Mouse (Mus musculus) urinary bladder, postnatal 10 days (tissue): Measurements from ENCODE around the gene Slc25a19.
A peak's percentile ranks its signal among the peaks of the same experiment; 100 is the strongest.

Experiments used
- DNase-seq: peaks from one replicate; pipeline ENCODE4 v3.0.0; 2022; ENCODE audit warnings: low spot score

Slc25a19 gene

DNA sequence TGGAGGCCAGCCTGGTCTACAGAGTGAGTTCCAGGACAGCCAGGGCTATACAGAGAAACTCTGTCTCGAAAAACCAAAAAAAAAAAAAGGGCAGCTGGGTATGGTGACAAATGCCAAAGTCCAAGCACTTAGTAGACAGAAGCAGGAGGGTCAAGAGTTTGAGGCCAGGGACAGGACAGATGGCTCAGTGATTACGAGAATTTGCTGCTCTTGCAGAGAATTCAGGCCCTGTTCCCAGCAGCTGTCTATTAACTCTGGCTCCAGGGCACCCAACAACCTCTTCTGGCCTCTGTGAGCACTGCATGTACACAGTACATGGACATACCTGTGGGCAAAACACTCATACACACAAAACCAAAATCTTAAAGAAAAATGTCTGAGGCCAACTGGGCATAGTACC, 10.1 kb downstream of the Slc25a19 start:
- DNase-seq, result no peak

DNA sequence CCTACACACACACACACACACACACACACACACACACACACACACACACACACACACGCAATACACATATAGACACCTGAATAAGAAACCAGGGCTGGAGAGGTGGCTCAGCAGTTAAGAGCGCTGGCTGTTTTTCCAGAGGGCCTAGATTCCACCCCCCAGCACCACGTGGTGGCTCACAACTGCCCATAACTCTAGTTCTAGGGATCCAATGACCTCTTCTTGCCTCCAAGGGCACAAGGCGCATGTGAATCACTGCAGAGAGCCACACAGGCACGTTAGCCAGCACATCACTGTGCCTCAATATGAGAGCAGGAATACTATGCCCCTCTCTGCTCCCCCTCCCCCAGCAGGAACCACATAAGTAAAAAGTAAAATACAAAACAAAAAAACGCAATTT, 11.2 kb downstream of the Slc25a19 start:
- DNase-seq, result no peak

DNA sequence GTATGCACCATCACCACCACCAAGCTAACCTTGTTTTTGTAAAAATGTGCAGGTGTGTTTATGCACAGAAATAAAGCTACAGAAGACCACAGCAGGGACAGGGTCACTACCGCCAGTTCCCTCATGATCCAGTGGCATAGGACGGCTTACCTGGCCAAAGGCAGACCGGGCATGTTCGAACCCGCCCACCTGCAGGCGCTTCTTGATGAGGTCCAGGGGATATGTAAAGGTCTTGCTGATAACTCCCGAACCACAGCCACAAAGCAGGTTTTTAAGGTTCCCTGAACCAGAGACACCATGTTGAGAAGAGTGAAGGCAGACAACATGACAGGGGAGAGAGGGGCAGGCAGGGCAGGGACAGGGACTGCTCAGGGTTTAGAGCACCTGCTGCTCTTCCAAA, 11.7 kb downstream of the Slc25a19 start:
- no peak for DNase-seq

DNA sequence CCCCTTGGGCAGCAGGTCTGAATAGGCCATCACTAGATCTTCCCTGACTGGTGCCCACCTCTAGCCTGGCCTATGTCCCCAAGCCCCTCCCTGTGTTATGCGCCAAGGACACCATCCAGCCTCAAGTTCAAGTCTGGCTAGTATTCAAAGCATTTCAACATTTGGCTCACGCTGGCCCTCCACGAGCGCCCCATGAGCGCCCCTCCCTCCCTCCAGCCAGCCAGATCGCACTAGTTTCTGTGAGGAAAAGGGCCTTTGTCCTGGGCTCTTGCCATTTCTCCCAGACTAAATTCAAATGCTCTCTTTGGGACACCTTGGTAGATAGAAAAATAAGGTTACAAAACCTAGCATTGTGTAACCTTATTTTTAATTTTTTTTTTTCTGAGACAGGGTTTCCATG, 12.2 kb downstream of the Slc25a19 start:
- DNase-seq, result no peak

DNA sequence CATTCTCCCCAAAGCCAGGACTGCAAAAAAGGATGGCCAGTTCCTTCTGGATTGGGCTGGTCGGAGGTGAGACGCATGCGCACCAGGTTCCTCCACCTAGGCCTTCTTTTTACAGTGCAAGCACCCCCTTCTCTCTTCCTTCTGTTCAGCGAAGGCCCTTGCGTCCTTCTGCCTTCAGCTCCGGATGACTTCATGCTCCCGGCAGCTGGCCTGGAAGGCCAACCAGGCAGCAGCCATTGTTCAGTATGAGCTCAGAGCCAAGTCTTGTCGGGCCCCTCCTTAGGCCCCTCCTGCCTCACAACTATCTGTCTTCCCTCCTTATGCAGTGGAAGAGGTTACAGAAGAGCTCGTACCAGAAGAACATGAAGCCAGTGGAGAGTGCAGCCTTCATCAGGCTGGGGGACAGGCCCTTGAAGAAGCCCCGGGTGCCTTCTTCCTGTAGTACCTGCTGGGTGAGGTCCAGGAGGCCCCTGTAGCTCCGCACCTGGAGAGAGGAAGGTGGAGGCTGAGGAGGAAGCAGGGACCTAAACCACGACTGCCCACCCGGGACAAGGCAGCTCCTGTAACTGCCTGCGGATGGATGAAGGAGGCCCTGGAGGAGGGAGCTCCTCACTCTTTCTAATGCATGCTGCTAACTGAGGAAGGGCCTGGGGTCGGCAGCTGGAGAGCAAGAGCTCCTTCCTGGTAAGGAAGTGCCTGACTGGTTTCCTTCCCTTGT, 12.8 kb downstream of the Slc25a19 start:
- DNase-seq, result no peak

DNA sequence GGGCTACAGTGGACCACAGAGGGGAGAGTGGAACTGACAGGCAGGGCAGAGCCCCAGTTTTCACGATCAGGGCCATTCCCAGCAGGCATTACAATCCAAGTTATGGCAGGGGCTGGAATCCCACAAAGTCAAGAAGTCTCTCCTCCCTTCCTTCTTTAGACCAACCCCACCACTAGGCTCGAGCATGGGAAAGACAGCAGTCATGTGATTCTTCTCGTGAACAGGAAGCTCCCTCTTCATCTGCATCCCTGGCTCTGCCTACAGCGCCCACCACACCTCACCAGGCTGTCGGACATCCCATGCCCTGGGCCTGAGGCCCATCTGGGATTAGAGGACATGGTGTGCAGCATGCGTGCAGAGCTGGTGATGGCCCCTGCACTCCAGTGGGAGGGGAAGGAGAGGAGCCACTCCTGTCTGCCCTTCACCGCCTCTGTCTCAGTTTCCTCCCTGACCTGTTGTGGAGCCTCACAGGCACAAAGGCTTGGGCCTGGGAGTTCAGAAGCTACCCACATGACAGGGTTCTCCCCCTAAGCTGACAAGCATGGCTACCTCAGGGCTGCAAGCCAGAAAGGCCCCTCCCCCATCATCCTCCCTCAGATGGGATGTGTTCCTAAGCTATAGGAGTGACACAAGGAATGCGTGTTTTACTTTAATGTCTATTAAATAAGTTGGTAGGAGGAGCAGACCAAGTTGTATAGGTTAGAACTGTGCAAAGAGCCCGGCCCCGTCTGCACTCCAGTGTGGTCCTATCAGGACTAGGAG, 13.6 kb downstream of the Slc25a19 start:
- DNase-seq, result no peak

DNA sequence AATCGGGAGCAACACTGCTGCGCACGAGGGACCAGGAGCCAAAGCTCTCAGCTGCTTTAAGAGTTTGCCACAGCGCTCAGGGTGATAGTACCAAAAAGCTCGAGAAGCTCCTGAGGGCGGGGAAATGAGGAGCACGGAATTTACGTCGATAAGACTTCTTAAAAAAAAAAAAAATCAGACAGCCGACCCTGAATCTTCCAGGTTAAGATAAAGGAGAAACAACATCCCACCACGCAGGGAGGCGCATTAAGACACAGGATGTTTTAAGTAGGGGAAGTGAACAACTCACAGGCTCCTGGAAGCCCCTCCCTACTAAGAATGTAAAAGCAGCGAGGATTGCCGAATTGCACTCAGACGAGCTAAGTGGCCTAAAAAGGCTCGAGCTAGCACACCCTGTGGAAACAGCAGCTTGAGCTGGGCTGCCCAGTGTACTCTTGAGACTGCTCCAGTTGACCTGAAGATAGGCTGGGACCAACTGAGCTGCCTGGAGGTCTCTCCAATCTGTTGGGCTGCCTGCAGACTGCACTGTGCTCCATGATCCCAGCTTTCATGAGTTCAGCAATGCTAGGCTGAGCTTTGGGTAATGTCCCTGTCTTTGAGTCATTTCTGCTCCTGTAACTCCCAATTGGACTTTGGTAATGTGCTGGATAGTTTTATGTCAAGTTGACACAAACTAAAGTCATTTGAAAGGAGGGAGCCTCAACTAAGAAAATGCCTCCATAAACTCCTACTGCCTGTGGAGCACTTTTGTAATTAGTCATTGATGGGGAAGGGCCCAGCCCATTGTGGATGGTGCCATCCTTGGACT, 14.8 kb downstream of the Slc25a19 start:
- DNase-seq, result no peak

DNA sequence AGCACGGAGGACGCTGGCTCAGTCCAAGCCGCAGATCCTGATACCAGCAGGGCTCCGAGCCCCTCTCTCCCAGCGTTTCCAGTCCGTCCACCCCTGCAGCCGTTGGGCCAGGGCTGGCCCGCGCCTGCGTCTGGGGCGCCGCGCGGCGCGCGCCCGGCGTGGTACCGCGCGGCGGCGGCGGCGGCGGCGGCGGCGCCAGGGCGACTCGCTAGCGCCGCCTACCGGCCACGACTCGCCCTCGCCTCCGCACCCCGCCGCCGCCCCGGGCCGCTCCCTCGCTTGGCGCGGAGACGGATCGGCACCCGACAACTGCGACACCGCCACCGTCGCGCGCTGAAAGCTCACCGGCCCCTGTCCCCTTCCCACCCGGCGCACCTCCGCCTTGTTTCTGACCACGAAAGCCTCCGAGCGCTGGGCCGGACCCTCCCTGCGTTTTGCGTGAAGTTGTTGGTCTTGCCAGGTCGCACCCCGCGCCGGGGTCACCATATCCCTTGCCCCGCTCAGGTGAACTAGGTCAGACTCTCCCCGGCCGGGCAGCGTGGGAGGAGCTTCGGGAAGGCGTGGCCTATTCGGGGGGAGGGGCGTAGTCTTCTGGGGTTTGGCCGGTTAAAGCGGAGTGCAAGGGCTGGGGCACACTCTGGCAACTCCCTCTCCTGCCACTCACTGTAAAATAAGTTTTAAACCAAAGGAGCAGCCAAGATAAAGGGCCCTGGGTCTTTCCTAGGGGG, 15.5 kb downstream of the Slc25a19 start, which contains the start of gene Mif4gd:
Gene Mif4gd, minus strand, starts transcription at position 560 of the 728 bp plus-strand sequence.
- DNase-seq, result peak; percentile 78

DNA sequence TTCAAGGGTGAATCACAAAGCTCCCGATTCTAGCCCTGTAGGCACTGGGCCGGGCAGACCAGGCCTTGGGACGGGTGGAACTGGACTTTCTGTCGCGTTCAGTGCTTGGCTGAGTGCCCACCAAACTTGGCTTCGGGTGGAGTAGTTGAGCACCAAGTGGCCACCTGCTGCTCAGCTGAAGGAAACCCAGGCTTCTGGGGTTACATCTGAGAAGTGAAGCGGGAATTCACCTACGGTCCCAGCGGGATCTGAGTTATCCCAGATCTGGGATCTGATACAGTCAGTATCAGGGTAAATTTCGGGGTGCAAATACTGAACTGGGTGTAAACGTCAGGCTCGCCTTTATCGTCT, 16.1 kb downstream of the Slc25a19 start:
- peak; percentile 43 for DNase-seq

DNA sequence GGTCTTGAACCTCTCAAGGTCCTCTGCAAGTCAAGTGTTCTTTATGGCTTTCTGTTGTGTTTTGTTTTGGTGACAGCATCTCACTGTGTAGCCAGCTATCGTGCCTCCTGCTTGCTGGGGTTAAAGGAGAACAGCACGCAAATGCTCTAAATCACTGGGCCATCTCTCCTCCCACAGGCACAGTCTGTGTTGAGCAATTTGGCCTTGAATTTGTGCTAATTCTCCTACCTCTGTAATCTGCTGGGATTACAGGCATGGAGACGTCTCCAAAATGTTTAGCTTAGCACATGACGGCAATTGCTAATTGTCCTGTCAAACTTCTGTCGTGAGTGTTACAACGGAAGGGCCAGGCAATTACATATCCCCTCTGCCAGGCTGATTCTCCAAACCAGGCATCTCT, 16.9 kb downstream of the Slc25a19 start:
- DNase-seq, result no peak

DNA sequence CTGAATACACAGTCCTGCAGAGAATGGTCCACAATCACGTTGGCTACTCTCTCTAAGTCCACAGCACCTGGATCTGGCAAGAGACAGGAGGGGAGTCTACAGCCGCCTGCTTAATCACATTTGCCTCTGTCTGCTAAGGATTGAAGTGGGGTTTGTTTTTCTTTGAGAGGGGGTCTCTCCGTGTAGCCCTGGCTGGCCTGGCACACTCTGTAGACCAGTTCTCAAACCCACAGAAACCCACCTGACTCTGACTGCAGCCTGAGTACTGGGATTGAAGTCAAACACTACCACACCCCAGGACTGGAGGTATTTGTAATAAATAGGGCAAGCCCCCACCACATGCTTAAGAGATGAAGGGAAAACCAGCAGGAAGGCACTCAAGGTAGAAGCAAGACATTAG, 18.5 kb downstream of the Slc25a19 start:
- DNase-seq, result no peak

DNA sequence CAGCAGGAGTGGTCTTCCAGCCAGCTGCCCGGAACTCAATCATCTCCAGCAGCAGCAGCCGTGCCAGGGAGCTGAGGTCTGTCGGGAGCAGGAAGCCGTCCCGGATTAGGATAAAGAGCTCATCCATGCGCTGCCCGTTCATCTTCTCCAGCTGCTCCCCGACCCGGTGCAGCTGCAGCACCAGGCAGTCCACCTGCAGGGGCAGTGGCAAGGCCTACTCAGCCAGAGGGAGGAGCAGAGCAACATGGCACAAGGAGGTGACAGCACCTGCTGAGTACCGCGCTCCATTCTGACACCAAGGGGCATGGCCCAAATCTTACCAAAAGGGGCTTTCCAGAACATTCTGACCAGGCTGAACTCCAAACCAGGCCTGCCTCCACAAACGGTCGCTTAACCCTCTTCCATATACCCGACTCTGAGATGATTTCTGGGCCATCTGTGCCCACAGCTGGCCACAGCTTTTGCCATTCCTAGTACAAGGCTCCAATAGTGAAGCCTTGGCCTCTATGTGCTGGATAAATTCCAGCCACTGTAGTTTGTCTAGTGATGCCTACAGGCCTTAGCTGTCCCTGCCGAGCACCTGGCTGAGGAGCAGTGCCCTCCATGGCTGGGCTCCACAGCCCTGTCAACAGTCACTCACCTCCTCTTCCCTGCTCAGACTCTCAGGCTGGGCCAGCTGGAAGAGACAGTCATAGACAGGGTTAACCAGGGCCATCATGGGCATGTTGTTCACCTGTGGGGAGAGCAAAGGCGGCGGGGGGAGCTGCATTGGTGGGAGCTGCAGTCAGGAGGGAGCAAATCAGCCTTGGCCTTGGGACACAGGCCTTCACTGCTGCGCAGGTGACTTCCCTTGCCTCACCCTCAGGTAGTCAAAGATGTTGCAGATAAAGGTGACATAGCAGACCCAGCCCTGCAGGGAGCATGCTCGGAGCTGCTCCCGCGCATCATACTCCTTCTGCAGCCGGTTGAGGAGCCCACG, 19.4 kb downstream of the Slc25a19 start:
- no peak for DNase-seq

DNA sequence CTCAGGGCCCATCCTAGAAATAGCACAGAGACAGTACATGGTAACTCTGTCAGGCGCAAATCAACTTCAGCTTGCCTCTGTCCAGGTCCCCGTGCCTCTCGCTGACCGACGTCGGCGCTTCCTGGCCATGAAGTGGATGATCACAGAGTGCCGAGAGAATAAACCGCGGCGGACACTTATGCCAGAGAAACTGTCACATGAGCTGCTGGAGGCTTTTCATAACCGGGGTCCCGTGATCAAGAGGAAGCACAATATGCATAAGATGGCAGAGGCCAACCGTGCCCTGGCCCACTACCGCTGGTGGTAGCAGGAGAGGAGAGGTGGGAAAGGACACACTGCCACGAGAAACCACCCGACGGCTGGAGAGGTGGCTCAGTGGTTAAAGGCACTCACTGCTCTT, 21.4 kb downstream of the Slc25a19 start:
- no peak for DNase-seq

DNA sequence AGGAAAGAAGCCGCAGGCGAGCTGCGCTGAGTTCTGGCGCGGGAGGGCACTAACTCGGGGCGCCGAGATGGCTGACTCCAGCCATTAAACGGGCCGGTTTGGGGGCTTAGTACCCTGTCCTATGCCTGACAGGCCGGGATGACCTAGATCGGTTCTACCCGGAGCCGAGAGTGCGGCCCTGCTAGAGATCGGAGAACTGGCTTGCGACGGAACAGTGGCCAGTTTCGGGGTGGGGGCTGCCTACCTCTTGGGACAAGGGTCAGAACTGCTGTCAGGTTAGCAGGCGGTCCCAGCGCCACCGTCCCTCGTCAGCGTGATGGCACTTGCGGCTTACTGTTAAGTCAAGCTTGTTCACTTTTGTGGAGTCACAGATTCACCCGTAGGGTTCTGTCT, 23.8 kb downstream of the Slc25a19 start:
- DNase-seq, result no peak

DNA sequence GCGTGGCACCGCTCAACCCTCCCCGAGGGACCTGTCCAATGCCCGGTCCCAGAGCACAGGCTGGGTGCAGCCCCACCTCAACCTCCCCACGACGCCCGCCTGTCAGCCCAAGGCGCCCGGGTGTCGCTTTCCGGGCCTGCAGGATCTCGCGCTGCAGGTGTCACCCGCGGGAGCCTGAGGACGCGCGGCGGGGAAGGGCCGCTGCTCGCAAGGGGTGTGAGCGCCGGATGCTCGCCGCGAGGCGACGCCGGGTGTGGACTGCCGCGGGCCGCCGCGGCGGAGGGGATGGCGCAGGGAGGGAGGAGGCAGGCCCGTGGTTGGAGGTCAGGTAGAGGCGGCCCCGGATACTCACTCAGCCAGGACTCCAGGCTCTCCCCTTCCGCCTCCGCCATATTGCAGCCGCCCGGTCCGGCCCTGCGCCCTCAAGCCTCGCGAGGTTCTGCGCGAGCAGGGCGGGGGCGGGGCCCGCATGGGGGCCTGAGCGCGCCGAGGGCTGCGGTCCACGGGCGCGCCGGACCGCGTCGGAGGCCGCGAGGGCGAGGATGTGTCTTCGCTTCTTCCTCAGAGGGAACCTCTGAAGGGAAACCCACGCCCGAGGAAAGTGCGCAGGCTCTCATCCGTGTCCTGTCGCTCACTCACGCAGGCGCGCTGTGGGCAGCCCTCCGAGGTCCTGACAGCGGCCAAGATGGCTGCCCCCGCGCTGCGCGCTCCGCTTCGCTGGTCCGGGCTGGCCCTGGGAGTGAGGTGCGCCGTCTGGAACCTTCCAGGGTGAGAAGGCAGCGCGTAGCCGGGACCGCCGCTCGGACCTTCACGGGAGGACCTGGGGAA, 24.4 kb downstream of the Slc25a19 start, which contains the start of the genes Mrps7 and Gga3:
Gene Mrps7, plus strand, starts transcription at position 450 of the 828 bp plus-strand sequence.
Gene Gga3, minus strand, starts transcription at position 576 of the 828 bp plus-strand sequence.
- DNase-seq, result peak; percentile 68

DNA sequence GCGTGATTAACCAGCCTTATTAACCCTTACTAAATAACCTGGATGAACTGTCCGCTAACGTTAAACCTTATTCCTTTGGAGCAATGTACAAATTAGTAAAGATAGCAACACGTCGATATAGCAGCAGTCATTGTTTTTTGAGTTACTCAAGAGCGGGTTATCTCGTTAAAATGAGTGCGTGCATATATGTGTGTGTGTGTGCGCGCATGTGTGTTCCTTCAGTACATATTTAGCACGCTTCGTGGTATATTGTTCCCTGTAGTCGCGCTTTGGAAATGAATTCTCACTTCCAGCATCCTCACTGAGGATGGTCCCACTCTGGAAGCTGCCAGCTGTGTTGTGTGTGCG, 25.0 kb downstream of the Slc25a19 start:
- DNase-seq, result no peak

DNA sequence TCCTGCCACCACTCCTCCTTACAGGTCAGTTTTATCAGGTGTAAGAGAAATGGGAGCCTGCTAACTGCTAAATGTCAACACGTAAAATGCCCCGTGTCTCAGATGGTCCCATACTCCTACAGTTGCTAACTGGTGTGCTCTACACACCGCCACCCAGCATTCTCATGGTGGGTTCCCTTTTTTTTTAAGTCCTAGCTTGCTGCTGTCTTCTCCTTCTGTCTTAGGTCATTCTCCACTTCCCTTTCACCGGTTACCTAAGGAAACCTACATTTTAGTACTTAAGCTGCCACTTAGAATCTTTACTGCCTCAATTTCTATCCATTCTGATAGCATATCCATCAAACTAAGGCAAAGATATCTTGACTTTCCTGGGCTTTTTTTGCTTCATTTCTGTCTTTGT, 26.9 kb downstream of the Slc25a19 start:
- DNase-seq, result no peak

DNA sequence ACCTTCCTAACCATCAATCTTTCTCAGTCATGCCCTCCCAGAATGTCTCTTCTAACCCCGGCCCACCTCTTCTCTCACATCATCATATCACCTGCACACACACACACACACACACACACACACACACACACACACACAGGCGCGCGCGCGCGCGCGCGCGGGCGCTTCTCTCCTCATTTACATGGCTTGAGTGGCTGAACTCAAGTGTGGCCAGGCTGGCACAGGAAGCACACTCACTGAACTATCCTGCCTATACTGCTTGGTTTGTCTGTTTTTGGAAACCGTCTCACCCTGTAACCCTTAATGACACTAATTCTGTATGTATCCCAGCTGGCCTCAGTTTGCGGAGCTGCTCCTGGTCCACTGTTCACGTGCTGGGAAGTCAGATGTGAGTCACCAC, 27.4 kb downstream of the Slc25a19 start:
- no peak for DNase-seq

DNA sequence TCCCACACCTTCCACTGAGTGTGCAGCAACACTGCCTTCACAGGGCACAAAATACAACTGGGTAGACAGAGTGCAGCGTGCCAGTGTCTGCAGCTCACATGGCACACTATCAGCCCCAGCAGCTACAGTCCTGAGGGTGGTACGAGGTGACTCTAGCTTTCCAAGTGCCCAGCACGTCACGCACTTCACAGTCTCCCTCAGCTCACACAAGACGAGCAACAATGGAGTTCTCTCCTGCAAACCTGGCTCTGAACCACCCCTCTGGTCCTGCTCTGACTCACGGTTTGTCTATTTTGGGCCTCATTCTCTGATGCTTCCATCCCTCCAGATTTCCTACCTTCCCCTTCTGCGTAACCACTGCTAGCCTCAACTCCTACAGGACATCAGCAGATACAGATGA, 28.4 kb downstream of the Slc25a19 start:
- DNase-seq, result no peak

DNA sequence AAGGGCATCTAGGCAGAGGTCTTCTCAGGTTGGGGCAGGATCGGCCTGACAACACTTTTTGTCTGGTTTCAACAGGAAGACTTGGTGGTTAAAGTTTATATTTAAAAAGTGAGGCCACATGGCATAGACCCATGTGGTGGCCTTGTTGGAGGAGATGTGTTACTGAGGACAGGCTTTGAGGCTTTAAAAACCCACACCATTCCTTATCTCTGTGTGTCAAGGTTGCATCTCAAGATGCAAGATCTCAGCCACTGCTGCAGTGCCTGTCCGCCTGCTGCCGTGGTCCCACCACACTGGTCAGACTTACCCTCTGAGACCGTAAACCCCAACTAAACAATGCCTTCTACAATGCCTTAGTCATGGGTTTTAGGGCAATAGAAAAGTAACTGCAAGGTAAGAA, 29.8 kb downstream of the Slc25a19 start:
- no peak for DNase-seq
